Mouse (Mus musculus): ENCODE data around the gene Coil. TPM values are rescaled to one million over a fixed set of nuclear protein-coding genes. Genes with fewer than 3 reads are reported as not detected.
"Not testable (repeated sequence)": the region's sequence is repeated elsewhere in the genome, so short reads cannot be mapped to it uniquely, and the experiment has no call there.

Coil gene
- total RNA-seq, 4 experiments from 2014 or later: 17.6 to 22.5 (median 19.0) TPM

DNA sequence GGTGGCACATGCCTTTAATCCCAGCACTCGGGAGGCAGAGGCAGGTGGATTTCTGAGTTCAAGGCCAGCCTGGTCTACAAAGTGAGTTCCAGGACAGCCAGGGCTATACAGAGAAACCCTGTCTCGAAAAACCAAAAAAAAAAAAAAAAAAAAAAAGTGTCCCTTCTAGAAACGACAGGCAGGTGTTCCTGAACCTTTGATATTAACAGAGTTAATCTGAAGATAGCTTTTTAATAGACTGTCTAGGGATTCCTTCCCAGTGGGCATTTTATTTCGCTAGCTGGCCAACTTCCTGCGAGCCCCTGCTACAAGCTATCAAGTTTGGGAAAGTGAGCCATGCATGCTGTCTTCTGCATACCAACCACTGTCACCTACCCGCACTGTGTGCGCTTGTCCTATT lies 71.0 kb downstream of the Coil start:
- DNase-seq (ENCODE audit: low spot score in 2 of 2): not testable (repeated sequence)

Other genes starting within 250 kb of the Coil start
- 10 to 100 TPM; 40.5 to 44.8 (median 41.6) TPM for gene Akap1, start 105.7 kb upstream of the Coil start, total RNA-seq (2022)
- gene Scpep1, start 14.8 kb upstream of the Coil start, total RNA-seq (2022): 10 to 100 TPM; 15.8 to 24.7 (median 19.9) TPM
- gene Elobl, start 3.3 kb upstream of the Coil start, total RNA-seq (2022): not detected
- 1 to 10 TPM; 3.3 to 7.3 (median 4.7) TPM for gene Trim25, start 29.1 kb downstream of the Coil start, total RNA-seq (2022)
- gene Dgke, start 96.6 kb downstream of the Coil start, total RNA-seq (2022): 10 to 100 TPM; 45.9 to 51.3 (median 47.0) TPM
- not detected for gene Gm525, start 103.6 kb downstream of the Coil start, total RNA-seq (2022)

Measured in layer of hippocampus, adult 8-10 months (tissue).